Mouse (Mus musculus): ENCODE results near the gene Naip5.
A peak's percentile ranks its signal among the peaks of the same experiment; 100 is the strongest.
"Not testable (repeated sequence)": the region's sequence is repeated elsewhere in the genome, so short reads cannot be mapped to it uniquely, and the experiment has no call there.

Gene Naip5

GRCm38 (mm10) chr13:100246223-100246622, at the start of gene Naip5:
Naip5 (minus strand) TSS chr13:100246323.
- DNase-seq (ENCODE audit: low spot score): not testable (repeated sequence)

GRCm38 (mm10) chr13:100284611-100285010, 38.5 kb upstream of the Naip5 start:
- DNase-seq (ENCODE audit: low spot score): no peak

GRCm38 (mm10) chr13:100271474-100272132, 25.5 kb upstream of the Naip5 start:
- not testable (repeated sequence) for DNase-seq (ENCODE audit: low spot score)

- not testable (repeated sequence) for DNase-seq (ENCODE audit: low spot score)
Measured at GRCm38 (mm10) chr13:100256996-100257395, 10.9 kb upstream of the Naip5 start.

DNA sequence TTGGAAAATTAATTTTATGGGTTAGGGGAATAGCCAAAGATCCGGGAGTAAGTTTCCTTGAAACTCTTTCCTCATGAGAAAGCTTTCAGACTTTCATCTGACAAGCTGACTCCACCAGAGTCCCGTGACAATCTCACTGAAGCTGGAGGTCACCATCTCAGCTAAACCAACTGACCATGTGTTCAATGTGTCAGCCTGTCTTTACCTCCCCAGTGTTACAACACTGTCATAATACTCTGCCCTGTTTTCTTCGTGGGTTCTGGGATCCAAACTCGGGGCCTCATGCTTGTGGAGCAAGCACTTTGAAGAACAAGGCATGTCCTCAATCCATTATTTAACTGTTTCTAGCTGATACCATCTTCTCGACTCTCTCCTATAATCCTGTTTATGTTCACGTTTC, 9.8 kb upstream of the Naip5 start:
- not testable (repeated sequence) for DNase-seq (ENCODE audit: low spot score)

DNA sequence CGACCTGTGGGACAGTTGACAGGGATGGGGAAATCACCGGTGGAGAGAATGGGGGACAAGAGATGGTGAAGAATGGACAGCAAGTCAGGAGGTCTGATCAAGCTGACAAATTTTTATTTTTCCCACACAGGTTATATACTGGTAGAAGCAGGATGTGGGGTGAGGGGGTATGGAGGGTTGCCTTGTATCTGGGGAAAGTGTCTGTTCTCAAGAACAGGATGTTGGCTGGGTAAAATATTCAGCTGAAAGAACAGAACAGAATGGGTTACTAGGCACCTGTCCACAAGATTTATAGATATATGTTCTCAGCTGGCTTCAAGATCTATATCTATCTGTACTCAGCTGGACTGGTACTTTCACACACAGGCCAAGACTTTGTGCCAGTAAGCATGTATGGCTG, 5.8 kb upstream of the Naip5 start:
- not testable (repeated sequence) for DNase-seq (ENCODE audit: low spot score)

GRCm38 (mm10) chr13:100246896-100247519, 885 bp upstream of the Naip5 start:
- DNase-seq (ENCODE audit: low spot score): not testable (repeated sequence)

GRCm38 (mm10) chr13:100243702-100244101, 2.4 kb downstream of the Naip5 start:
- no peak for DNase-seq (ENCODE audit: low spot score)

GRCm38 (mm10) chr13:100213683-100214082, 32.4 kb downstream of the Naip5 start:
- not testable (repeated sequence) for DNase-seq (ENCODE audit: low spot score)

- peak; percentile 64 for DNase-seq (ENCODE audit: low spot score)
Measured at GRCm38 (mm10) chr13:100210540-100210939, 35.6 kb downstream of the Naip5 start.

GRCm38 (mm10) chr13:100203319-100203718, 42.8 kb downstream of the Naip5 start:
- DNase-seq (ENCODE audit: low spot score): no peak

GRCm38 (mm10) chr13:100201659-100202333, 44.3 kb downstream of the Naip5 start, which contains the start of gene Naip2:
Naip2 (minus strand) TSS chr13:100202092.
- not testable (repeated sequence) for DNase-seq (ENCODE audit: low spot score)

DNA sequence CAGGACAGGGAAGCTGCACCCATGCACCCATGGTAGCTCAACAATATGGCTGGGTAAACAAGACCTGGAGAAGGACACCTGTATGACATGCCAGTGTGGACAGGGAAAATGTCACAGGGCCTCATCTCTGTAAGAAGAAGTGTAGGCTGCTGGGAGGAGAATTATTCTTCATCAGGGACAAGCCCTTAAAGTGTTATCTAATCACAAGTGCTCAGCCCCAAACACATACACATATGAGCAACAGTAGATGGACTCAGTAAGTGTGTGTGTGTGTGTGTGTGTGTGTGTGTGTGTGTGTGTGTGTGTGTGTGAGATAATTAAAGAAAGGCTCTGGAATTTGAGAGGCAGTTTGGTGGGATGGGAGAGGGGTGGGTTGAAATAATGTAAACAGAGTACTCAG, 45.3 kb downstream of the Naip5 start:
- no peak for DNase-seq (ENCODE audit: low spot score)

- no peak for DNase-seq (ENCODE audit: low spot score)
Measured at GRCm38 (mm10) chr13:100195421-100195820, 50.7 kb downstream of the Naip5 start.

DNA sequence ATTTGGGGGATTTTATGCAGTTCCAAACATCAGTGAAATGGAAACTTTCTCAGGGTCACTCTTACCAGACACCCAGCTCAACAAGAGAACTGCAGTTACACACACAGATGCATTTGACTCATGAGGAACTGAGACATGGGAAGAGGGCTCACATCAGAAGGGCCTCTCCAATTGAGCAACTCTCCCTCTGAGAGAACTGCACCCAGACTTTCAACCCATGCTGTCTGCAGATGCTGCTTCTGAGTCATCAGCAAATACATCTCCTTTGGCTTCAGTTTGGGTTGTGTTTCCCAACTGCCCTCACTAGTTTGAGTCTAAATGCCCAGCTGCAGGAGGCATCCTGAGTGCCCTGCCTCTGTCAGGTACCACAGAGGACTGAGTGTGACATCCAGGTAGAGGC, 63.0 kb downstream of the Naip5 start:
- DNase-seq (ENCODE audit: low spot score): not testable (repeated sequence)

GRCm38 (mm10) chr13:100174360-100174759, 71.8 kb downstream of the Naip5 start:
- DNase-seq (ENCODE audit: low spot score): not testable (repeated sequence)

- DNase-seq (ENCODE audit: low spot score): not testable (repeated sequence)
Measured at GRCm38 (mm10) chr13:100166378-100166777, 79.7 kb downstream of the Naip5 start.

GRCm38 (mm10) chr13:100162467-100162866, 83.7 kb downstream of the Naip5 start:
- DNase-seq (ENCODE audit: low spot score): not testable (repeated sequence)
